Mouse (Mus musculus): ENCODE measurements around the gene Ptch1. TPM values are rescaled to one million over a fixed set of nuclear protein-coding genes. Genes with fewer than 3 reads are reported as not detected.

Gene Ptch1
- polyA plus RNA-seq, 1 experiment, result 63.6 TPM

DNA sequence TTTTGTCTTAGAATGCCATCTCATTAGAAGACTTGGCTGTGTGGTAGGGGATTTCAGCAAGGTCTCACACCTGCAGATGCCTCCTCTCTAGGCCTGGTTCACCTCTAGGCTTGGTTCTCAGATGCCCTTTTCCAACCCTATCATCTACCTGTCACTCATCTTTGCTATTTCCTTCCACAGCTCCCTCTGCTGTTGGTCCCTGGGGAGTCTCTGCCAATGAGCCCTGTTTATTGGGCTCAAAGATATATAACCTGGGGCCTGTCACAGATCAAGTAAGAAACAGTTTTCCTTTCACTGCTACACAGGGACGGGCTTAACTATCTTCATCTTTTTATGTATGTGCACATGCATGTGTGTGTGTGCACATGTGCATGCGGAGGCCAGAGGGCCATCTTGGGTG lies 71.0 kb downstream of the Ptch1 start:
- no peak overlapping the region for H3K4me3 ChIP-seq (replicated peaks; ENCODE audit: insufficient read depth, low read depth, low read length)
- H3K4me1 ChIP-seq (ENCODE audit: control insufficient read depth, insufficient read depth, low read length), result no peaks in the 10 kb centered on the region
- no peak overlapping the region for H3K27ac ChIP-seq (ENCODE audit: insufficient read depth, low read length)
- WGBS, result 99% methylated on average over 2 of the region's 2 CpGs
- TF ChIP-seq CTCF (IDR thresholded peaks at IDR 0.05; ENCODE audit: borderline replicate concordance, insufficient read depth, low read depth, low read length) (no peak), POLR2A (IDR thresholded peaks at IDR 0.05; ENCODE audit: borderline replicate concordance, insufficient read depth, low read length) (no peak)
- H3K27me3 ChIP-seq (ENCODE audit: control insufficient read depth, insufficient read depth, low read length), result no peaks in the 10 kb centered on the region
- no peak for DNase-seq

DNA sequence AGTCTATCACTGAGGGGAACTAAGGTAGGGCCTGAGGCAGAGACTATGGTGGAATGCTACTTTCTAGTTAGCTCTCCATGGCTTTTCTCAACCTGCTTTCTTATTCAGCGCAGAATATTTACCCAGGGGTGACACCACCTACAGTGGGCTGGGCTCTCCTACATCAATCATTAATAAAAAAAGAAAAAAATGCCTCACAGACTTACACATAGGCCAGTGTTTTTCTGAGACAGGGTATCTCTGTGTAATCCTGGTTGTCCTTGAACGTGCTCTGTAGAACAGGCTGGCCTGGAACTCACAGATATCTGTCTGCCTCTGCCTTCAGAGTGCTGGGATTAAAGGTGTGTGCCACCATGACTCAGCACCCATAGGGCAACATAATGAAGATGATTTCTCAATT lies 73.9 kb downstream of the Ptch1 start:
- WGBS, result 91% methylated on average over 2 of the region's 2 CpGs
- no peaks in the 10 kb centered on the region for H3K27me3 ChIP-seq (ENCODE audit: control insufficient read depth, insufficient read depth, low read length)
- TF ChIP-seq CTCF (IDR thresholded peaks at IDR 0.05; ENCODE audit: borderline replicate concordance, insufficient read depth, low read depth, low read length) (no peak), POLR2A (IDR thresholded peaks at IDR 0.05; ENCODE audit: borderline replicate concordance, insufficient read depth, low read length) (no peak)
- no peaks in the 10 kb centered on the region for H3K4me1 ChIP-seq (ENCODE audit: control insufficient read depth, insufficient read depth, low read length)
- no peak overlapping the region for H3K27ac ChIP-seq (ENCODE audit: insufficient read depth, low read length)
- H3K4me3 ChIP-seq (replicated peaks; ENCODE audit: insufficient read depth, low read depth, low read length), result no peak overlapping the region
- no peak for DNase-seq

DNA sequence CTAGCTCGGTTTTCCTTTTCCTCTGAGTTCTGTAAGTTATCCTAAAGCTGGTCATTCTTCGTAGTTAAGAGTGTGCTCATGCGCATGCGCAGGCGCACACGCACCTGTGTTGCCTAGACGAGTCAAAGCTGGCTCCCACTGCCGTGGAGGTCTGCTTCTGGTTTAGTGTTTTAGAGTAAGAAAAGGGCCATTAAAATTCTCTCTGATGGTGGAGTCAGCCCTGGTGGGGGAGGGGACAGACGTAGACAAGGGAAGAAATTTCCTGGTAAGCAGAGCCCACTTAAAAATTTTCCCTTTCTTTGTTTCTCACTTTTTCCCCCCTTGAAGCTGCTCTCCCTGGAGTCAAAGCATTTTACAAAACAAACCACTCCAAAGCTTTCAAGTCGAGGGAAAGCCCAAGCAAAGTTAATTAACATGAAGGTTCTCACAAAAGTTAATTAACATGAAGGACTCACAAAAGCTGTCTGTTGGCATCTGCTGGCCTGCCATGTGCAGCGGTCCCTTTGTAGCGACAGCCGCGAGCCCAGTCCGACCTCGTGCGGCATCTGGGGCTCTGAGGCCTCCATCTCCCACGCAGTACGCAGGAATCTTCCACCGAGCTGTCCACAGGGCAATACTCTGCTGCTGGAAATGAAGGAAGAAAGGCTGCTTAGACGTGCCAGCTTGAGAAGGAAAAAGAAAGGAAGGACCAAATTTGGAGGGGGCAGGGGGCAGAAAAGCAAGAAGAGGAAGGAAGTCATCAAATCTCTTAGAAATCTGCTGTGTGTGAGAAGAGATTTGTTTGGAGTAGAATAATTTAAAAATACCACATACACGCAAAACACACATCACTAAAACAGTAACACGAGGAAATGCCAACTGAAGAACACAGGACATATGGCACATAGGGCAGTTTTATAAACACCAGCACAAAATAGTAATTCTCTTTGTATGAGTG lies 76.5 kb downstream of the Ptch1 start, which contains the start of gene Fancc:
Fancc (minus strand) TSS at position 633 of the 937 bp plus-strand sequence.
- WGBS, result 32% methylated on average over 23 of the region's 23 CpGs
- no peak for TF ChIP-seq CTCF (IDR thresholded peaks at IDR 0.05; ENCODE audit: borderline replicate concordance, insufficient read depth, low read depth, low read length)
- no peak for TF ChIP-seq POLR2A (IDR thresholded peaks at IDR 0.05; ENCODE audit: borderline replicate concordance, insufficient read depth, low read length)
- Histone ChIP-seq H3K4me3 (replicated peaks; ENCODE audit: insufficient read depth, low read depth, low read length) (no peak within 1 kb of the TSS), H3K27me3 (ENCODE audit: control insufficient read depth, insufficient read depth, low read length) (no peaks in the 10 kb centered on the region), H3K4me1 (ENCODE audit: control insufficient read depth, insufficient read depth, low read length) (no peaks in the 10 kb centered on the region), H3K27ac (ENCODE audit: insufficient read depth, low read length) (no peak within 1 kb of the TSS)
- DNase-seq, result no peak

DNA sequence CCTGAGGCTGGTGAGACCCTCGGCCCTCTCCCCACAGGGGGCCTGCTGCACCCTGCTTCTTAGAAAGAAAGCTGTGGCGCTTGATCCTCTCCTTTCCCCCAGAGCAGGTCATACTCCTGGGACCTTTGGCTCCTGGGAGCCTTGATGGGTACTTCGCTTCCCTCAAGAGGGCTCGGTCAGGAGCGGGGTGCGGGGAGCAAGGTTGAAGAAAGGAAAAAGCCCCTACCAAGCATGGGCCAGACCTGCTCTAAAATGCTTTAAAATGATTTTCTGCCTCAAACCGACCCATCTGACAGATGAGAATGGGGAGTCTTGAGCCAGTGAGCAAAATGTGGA lies 85.7 kb downstream of the Ptch1 start:
- Histone ChIP-seq H3K4me3 (replicated peaks; ENCODE audit: insufficient read depth, low read depth, low read length) (no peak overlapping the region), H3K4me1 (ENCODE audit: control insufficient read depth, insufficient read depth, low read length) (no peaks in the 10 kb centered on the region), H3K27me3 (ENCODE audit: control insufficient read depth, insufficient read depth, low read length) (no peaks in the 10 kb centered on the region; the same call in 1 of the 2 replicates), H3K27ac (ENCODE audit: insufficient read depth, low read length) (no peak overlapping the region)
- WGBS, result 65% methylated on average over 7 of the region's 7 CpGs
- TF ChIP-seq CTCF (IDR thresholded peaks at IDR 0.05; ENCODE audit: borderline replicate concordance, insufficient read depth, low read depth, low read length), result no peak
- no peak for DNase-seq

DNA sequence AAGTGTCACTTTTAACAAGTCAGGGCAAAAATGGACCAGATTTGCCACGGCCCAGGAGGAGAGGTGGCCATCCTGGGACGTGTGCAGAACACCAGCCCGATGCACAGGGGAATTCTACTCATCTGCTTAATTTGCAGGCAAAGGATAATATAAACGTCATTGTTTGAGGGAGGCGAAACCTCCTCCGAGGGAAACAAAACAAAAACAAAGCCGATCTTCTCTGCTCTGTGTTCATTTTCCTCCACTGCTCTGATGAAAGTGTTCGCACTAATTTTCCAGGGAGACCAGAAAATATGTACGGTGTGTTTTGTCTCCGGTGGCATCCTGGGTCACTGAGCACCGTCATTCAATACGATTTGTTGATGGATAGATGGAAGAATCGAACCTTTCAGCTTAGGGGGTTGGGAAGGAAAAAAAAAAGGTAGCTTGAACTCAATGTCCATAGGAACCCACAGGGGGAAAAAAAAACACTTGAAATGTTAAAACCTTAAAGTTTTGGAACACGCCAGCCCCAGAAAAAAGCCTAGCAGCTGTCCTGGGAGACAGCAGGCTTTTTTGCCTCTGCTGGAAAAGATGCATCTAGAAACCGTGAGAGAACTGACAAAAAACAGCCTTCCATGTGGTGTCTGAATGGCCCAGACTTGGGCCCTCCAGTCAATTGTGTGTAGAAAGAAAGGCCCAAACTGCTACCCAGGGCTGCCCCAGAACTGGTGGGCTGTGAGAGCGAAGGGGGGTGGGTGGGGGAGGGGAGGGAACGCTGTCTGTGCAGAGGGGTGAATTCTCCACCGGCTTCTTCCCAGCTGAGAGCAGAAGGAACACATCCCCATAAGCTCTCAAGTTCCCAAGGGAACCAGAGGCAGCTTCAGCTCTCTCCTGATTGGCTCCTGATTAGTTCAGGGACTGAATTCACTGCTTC lies 86.3 kb downstream of the Ptch1 start:
- 17% methylated on average over 18 of the region's 18 CpGs for WGBS
- TF ChIP-seq CTCF (IDR thresholded peaks at IDR 0.05; ENCODE audit: borderline replicate concordance, insufficient read depth, low read depth, low read length) (no peak), POLR2A (IDR thresholded peaks at IDR 0.05; ENCODE audit: borderline replicate concordance, insufficient read depth, low read length) (no peak)
- Histone ChIP-seq H3K27me3 (ENCODE audit: control insufficient read depth, insufficient read depth, low read length) (no peaks in the 10 kb centered on the region; the same call in 1 of the 2 replicates), H3K27ac (ENCODE audit: insufficient read depth, low read length) (no peak overlapping the region), H3K4me3 (replicated peaks; ENCODE audit: insufficient read depth, low read depth, low read length) (no peak overlapping the region), H3K4me1 (ENCODE audit: control insufficient read depth, insufficient read depth, low read length) (no peaks in the 10 kb centered on the region)
- no peak for DNase-seq

DNA sequence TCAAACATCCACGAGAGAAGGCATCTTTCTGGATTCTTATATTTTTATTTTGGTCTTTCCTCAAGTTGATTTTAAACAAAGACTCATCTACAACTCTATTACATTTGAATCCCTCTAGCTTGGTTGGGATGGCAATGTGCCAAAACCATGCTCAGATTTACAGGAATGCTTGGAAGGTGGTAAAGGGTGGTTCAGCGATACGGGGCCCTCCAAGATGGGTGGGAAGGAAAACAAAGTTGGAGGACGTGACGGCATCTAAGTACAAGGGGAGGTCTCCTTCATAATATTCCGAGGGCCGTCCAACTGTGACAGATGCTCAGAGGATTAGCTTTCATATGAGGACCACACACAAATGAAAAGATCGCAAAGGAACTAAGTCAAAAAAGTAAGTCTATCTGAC lies 98.0 kb downstream of the Ptch1 start:
- Histone ChIP-seq H3K27ac (ENCODE audit: insufficient read depth, low read length) (no peak overlapping the region), H3K27me3 (ENCODE audit: control insufficient read depth, insufficient read depth, low read length) (no peaks in the 10 kb centered on the region), H3K4me1 (ENCODE audit: control insufficient read depth, insufficient read depth, low read length) (no peaks in the 10 kb centered on the region), H3K4me3 (replicated peaks; ENCODE audit: insufficient read depth, low read depth, low read length) (no peak overlapping the region)
- 43% methylated on average over 8 of the region's 8 CpGs for WGBS
- TF ChIP-seq POLR2A (IDR thresholded peaks at IDR 0.05; ENCODE audit: borderline replicate concordance, insufficient read depth, low read length) (no peak), CTCF (IDR thresholded peaks at IDR 0.05; ENCODE audit: borderline replicate concordance, insufficient read depth, low read depth, low read length) (no peak)
- DNase-seq, result no peak

Other genes with a start within 250 kb of the Ptch1 start
- 18.4 and 18.6 TPM in 2 replicates for gene Fancc, start 76.3 kb downstream of the Ptch1 start, polyA plus RNA-seq (2012; rRNA removed)
- gene Ercc6l2, start 241.6 kb upstream of the Ptch1 start, polyA plus RNA-seq (2012; rRNA removed), result 23.9 and 25.4 TPM in 2 replicates